Mouse (Mus musculus) activated CD4-positive, CD25-positive, alpha-beta regulatory T cell, adult 9 weeks (primary cell): Measurements from ENCODE around the gene 4930447C04Rik. TPM values are rescaled to one million over a fixed set of nuclear protein-coding genes. Genes with fewer than 3 reads are reported as not detected.

Experiments used
- polyA plus RNA-seq: library from polyadenylated mRNA; unstranded; fragments of 100-300 nt; shearing (Covaris generic); gene quantifications from one replicate; pipeline ENCODE4 v1.2.1, GENCODE M21; 2017

Gene 4930447C04Rik
- polyA plus RNA-seq = not detected

DNA sequence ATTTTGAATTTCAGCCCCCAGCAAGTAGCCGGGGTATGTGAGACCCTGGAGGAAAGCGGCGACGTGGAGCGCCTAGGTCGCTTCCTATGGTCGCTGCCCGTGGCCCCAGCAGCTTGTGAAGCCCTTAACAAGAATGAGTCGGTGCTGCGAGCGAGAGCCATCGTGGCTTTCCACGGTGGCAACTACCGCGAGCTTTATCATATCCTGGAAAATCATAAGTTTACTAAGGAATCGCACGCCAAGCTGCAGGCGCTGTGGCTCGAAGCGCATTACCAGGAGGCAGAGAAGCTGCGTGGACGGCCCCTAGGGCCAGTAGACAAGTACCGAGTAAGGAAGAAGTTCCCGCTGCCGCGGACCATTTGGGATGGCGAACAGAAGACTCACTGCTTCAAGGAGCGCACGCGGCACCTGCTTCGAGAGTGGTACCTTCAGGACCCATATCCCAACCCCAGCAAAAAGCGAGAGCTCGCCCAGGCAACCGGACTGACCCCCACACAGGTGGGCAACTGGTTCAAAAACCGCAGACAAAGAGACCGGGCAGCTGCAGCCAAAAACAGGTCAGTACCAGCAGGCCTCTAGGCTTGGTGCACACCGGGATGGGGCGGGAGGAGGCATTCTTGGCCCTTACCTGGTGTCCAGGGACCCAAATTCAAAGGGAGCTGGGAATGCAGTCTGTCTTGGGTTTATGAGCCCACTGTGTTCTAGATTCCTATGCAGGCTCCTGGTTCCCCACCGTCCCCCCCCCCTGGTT lies at the start of gene 4930447C04Rik:
4930447C04Rik (minus strand) TSS at position 704 of the 751 bp plus-strand sequence.

DNA sequence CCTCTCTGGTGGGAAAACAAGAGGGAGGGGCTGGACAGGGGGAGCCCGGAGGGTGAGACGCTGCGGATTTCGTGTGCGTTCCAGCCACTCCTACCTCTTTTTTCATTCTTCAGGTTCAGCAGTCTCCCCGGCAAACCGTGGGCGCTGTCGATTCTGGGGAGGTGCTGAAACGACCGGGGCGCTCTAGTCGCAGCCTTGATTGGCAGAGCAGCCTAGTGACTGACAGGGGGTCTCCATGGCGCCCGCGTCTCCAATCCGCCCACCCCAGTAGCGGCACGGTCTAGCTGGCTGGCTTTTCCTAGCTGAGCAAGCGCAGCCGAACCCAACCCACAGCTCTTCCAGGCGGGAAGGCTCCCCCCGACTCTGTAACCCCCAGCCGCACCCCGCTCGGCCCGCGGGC lies 958 bp downstream of the 4930447C04Rik start, which contains the start of gene Six6:
Six6 (plus strand) TSS at position 277 of the 400 bp plus-strand sequence.

Other genes starting within 250 kb of the 4930447C04Rik start
- 12.4 TPM for gene Ppm1a, start 183.3 kb downstream of the 4930447C04Rik start, polyA plus RNA-seq
- gene Six6, start 882 bp downstream of the 4930447C04Rik start, polyA plus RNA-seq = not detected
- gene Six1, start 113.1 kb upstream of the 4930447C04Rik start, polyA plus RNA-seq = not detected
- not detected for gene Six4, start 172.7 kb upstream of the 4930447C04Rik start, polyA plus RNA-seq
- gene Mnat1, start 182.9 kb upstream of the 4930447C04Rik start, polyA plus RNA-seq = 29.0 TPM